Mouse (Mus musculus): Measurements from ENCODE around the gene Eda2r. TPM values are rescaled to one million over a fixed set of nuclear protein-coding genes. Genes with fewer than 3 reads are reported as not detected.

The Eda2r gene
- under 1 TPM; 0.19 to 0.26 TPM for total RNA-seq (2021)
- long read RNA-seq, experiment 1 = 0 reads
- long read RNA-seq, experiment 2, partial matches to known transcripts = 1 of 2 reads
- long read RNA-seq, experiment 2, other reads (novel, unspliced or antisense) = 1 of 2 reads

- DNase-seq (ENCODE audit: low spot score in 2 of 2) = no peak
Observed at GRCm38 (mm10) chrX:97377065-97377421, at the start of gene Eda2r. Gene Eda2r, minus strand, starts transcription at chrX:97377216.

GRCm38 (mm10) chrX:97397872-97398271 lies 20.9 kb upstream of the Eda2r start:
- DNase-seq (ENCODE audit: low spot score in 2 of 2) = no peak

- DNase-seq (ENCODE audit: low spot score in 2 of 2) = no peak
Observed at GRCm38 (mm10) chrX:97378076-97378475, 1.1 kb upstream of the Eda2r start.

- DNase-seq (ENCODE audit: low spot score in 2 of 2) = no peak
Observed at GRCm38 (mm10) chrX:97376321-97377064, 523 bp downstream of the Eda2r start.

GRCm38 (mm10) chrX:97372826-97373225 lies 4.2 kb downstream of the Eda2r start:
- DNase-seq (ENCODE audit: low spot score in 2 of 2) = no peak

GRCm38 (mm10) chrX:97369206-97369605 lies 7.8 kb downstream of the Eda2r start:
- no peak for DNase-seq (ENCODE audit: low spot score in 2 of 2)

- DNase-seq (ENCODE audit: low spot score in 2 of 2) = no peak
Observed at GRCm38 (mm10) chrX:97368741-97369140, 8.3 kb downstream of the Eda2r start.

GRCm38 (mm10) chrX:97360919-97361318 lies 16.1 kb downstream of the Eda2r start:
- DNase-seq (ENCODE audit: low spot score in 2 of 2) = no peak

- no peak for DNase-seq (ENCODE audit: low spot score in 2 of 2)
Observed at GRCm38 (mm10) chrX:97327891-97328290, 49.1 kb downstream of the Eda2r start.

All from left cerebral cortex, adult 18-20 months (tissue).